ENCODE assay signal across 17 mouse cellular contexts in genomic region chr17:67134235-67134634, GRCm38 (mm10).
DNase-seq lines count a peak whose midpoint lies in the region; ATAC-seq lines count a peak whose summit lies in the region.
"Had no signal": no experiment of that assay in that cellular context is flagged by ENCODE, and none has a peak within 500 bp of the region (broad histone marks: within the 10 kb centered on the region; RNA-seq: fewer than 3 reads in every experiment).

No protein-coding gene starts in this region.

- H3K9me3 ChIP-seq in heart, embryonic 10.5 days, result no peaks in the 10 kb centered on the region
- no peaks in the 10 kb centered on the region for H3K9me3 ChIP-seq in kidney, embryonic 15.5 days (replicated peaks)
- H3K9me3 ChIP-seq in limb, embryonic 15.5 days, result no peaks in the 10 kb centered on the region
- H3K9me3 ChIP-seq: embryonic facial prominence, embryonic 13.5 days; midbrain, embryonic 15.5 days; stomach, embryonic 15.5 days had no signal

- WGBS in heart, embryonic 10.5 days, result 85% methylated on average over 4 of the region's 4 CpGs
- WGBS in kidney, embryonic 15.5 days, result 82% methylated on average over 4 of the region's 4 CpGs
- WGBS in limb, embryonic 15.5 days, result 89% methylated on average over 4 of the region's 4 CpGs

- H3K9ac ChIP-seq in kidney, embryonic 15.5 days, result no peak overlapping the region
- H3K9ac ChIP-seq in limb, embryonic 15.5 days, result no peak overlapping the region
- H3K9ac ChIP-seq: midbrain, embryonic 15.5 days; stomach, embryonic 15.5 days had no signal

- peak; percentile 66 for DNase-seq in heart, embryonic 10.5 days (ENCODE audit: low spot score)
- no peak for DNase-seq in heart, postnatal 14 days
- DNase-seq in kidney, adult 11 months, result no peak
- peak; percentile 30 for DNase-seq in retina, postnatal 1 day
- DNase-seq in retina, embryonic 14.5 days (ENCODE audit: low spot score), result no peak
- DNase-seq: B cell, adult 2 months; cerebellum, adult 8-10 months; gastrocnemius, postnatal 10 days; lung, adult 18-20 months; spleen, adult 18-20 months had no signal

- peaks cover 36% of the 10 kb centered on the region for H3K4me1 ChIP-seq in heart, embryonic 10.5 days
- peaks cover 25% of the 10 kb centered on the region for H3K4me1 ChIP-seq in kidney, embryonic 15.5 days
- peaks cover 14% of the 10 kb centered on the region for H3K4me1 ChIP-seq in limb, embryonic 15.5 days
- H3K4me1 ChIP-seq: stomach, embryonic 15.5 days had no signal

- peak overlapping the region; percentile 81 for H3K27ac ChIP-seq in heart, embryonic 10.5 days
- H3K27ac ChIP-seq in kidney, embryonic 15.5 days, result 0 out of 2 replicates have a peak overlapping the region, but pooled peaks have one; percentile 32
- H3K27ac ChIP-seq in limb, embryonic 15.5 days, result 0 out of 2 replicates have a peak overlapping the region, but pooled peaks have one; percentile 13
- H3K27ac ChIP-seq: left cerebral cortex, adult 2 months had no signal

- no peak overlapping the region for H3K4me2 ChIP-seq in kidney, embryonic 15.5 days
- no peak overlapping the region for H3K4me2 ChIP-seq in limb, embryonic 15.5 days
- H3K4me2 ChIP-seq: midbrain, embryonic 15.5 days; stomach, embryonic 15.5 days had no signal

- no peaks in the 10 kb centered on the region for H3K36me3 ChIP-seq in heart, embryonic 10.5 days
- H3K36me3 ChIP-seq in kidney, embryonic 15.5 days, result no peaks in the 10 kb centered on the region
- no peaks in the 10 kb centered on the region for H3K36me3 ChIP-seq in limb, embryonic 15.5 days
- H3K36me3 ChIP-seq: embryonic facial prominence, embryonic 13.5 days; midbrain, embryonic 15.5 days; stomach, embryonic 15.5 days had no signal

- H3K27me3 ChIP-seq in heart, embryonic 10.5 days (ENCODE audit: insufficient read depth, poor library complexity, severe bottlenecking), result no peaks in the 10 kb centered on the region
- H3K27me3 ChIP-seq in kidney, embryonic 15.5 days, result no peaks in the 10 kb centered on the region
- H3K27me3 ChIP-seq in limb, embryonic 15.5 days, result no peaks in the 10 kb centered on the region
- H3K27me3 ChIP-seq: embryonic facial prominence, embryonic 13.5 days; midbrain, embryonic 15.5 days; stomach, embryonic 15.5 days had no signal

- intact Hi-C loops in heart, postnatal 14 days (cut with DNase I), result loop anchor here (5.0 kb wide), 1 partner anchor 218 kb away; the partner anchor contains the start of gene Ptprm

- ATAC-seq in kidney, embryonic 15.5 days (replicated peaks; ENCODE audit: low FRiP score), result 0 out of 2 replicates have a peak, but pooled peaks have one; percentile 30
- ATAC-seq in limb, embryonic 15.5 days (ENCODE audit: insufficient number of reproducible peaks, low FRiP score, low TSS enrichment, low read depth), result no peak
- ATAC-seq in inflammation-experienced regulatory T-cells, adult 6 months, result no peak

- H3K4me3 ChIP-seq in heart, embryonic 10.5 days, result no peak overlapping the region
- H3K4me3 ChIP-seq in kidney, embryonic 15.5 days (replicated peaks), result no peak overlapping the region
- no peak overlapping the region for H3K4me3 ChIP-seq in limb, embryonic 15.5 days
- H3K4me3 ChIP-seq: embryonic facial prominence, embryonic 13.5 days; left cerebral cortex, adult 2 months; midbrain, embryonic 15.5 days; stomach, embryonic 15.5 days had no signal

Comparison
In these comparisons a context has a peak if more than half of its experiments do, and no peak if none do; other contexts are left out.
1. DNase-seq: peak in heart, embryonic 10.5 days (single experiment) and retina, postnatal 1 day (single experiment); none in heart, postnatal 14 days (0 of 2), kidney, adult 11 months (single experiment) and retina, embryonic 14.5 days (single experiment).
2. H3K27ac ChIP-seq: peak in every context shown above with its lines; median percentile 81 in heart, embryonic 10.5 days; 32 in kidney, embryonic 15.5 days; 13 in limb, embryonic 15.5 days.